Mouse (Mus musculus) ES-E14 (cell line): Measurements from ENCODE around the gene Gm42417. TPM values are rescaled to one million over a fixed set of nuclear protein-coding genes. Genes with fewer than 3 reads are reported as not detected.

Experiments used
- DNase-seq: peaks from one replicate; pipeline ENCODE4 v3.0.0-alpha.2; 2013; ENCODE audit warnings: low read depth, low spot score
- H3K27ac ChIP-seq: 2 replicates; pipeline ENCODE4 v1.5.1; 2012; ENCODE audit warnings: low read depth, mild to moderate bottlenecking, low read length, moderate library complexity, mixed read lengths; ENCODE audit not compliant: poor library complexity, insufficient read depth, severe bottlenecking
- H3K36me3 ChIP-seq: 2 replicates; pipeline ENCODE4 v1.6.1; 2012; ENCODE audit warnings: mild to moderate bottlenecking, low read length, moderate library complexity, mixed read lengths; ENCODE audit not compliant: control insufficient read depth, poor library complexity, insufficient read depth, severe bottlenecking
- H3K4me1 ChIP-seq, 2 experiments: fragments of 150-350 bp in 1 of 2; sonication (generic) in 1 of 2; 2 replicates each; pipeline ENCODE4 v1.6.1; 2012; ENCODE audit warnings: low read length in 2 of 2, mild to moderate bottlenecking in 1 of 2, mixed read lengths in 1 of 2; ENCODE audit not compliant: control insufficient read depth in 2 of 2, insufficient read depth in 2 of 2, poor library complexity in 1 of 2
- H3K4me3 ChIP-seq, 2 experiments: fragments of 150-350 bp in 1 of 2; sonication (generic) in 1 of 2; 2 replicates each; pipeline ENCODE4 v1.5.1; 2012; ENCODE audit warnings: low read length in 2 of 2, low read depth in 1 of 2, mild to moderate bottlenecking in 1 of 2, mixed read lengths in 1 of 2; ENCODE audit not compliant: insufficient read depth in 1 of 2, poor library complexity in 1 of 2, severe bottlenecking in 1 of 2
- H3K9ac ChIP-seq: 2 replicates; pipeline ENCODE4 v1.6.1; 2012; ENCODE audit warnings: low read depth, mild to moderate bottlenecking, low read length, mixed read lengths; ENCODE audit not compliant: poor library complexity, insufficient read depth, severe bottlenecking
- H3K9me3 ChIP-seq: fragments of 150-350 bp; sonication (generic); 2 replicates; pipeline ENCODE4 v1.6.1; 2012; ENCODE audit warnings: low read depth, mild to moderate bottlenecking, low read length; ENCODE audit not compliant: control insufficient read depth, insufficient read depth
- CHD2 ChIP-seq: IDR thresholded peaks from 2 replicates; pipeline ENCODE4 v1.6.1; 2014; ENCODE audit warnings: mild to moderate bottlenecking, low read depth, low read length, inconsistent platforms
- HCFC1 ChIP-seq: IDR thresholded peaks from 2 replicates; pipeline ENCODE4 v1.6.1; 2012; ENCODE audit warnings: low read length, inconsistent platforms, borderline replicate concordance; ENCODE audit not compliant: insufficient read depth
- MAFK ChIP-seq: IDR thresholded peaks from 2 replicates; pipeline ENCODE4 v1.6.1; 2014; ENCODE audit warnings: mild to moderate bottlenecking, low read depth, low read length, inconsistent platforms; ENCODE audit not compliant: insufficient read depth
- ZC3H11A ChIP-seq: IDR thresholded peaks from 2 replicates; pipeline ENCODE4 v1.6.1; 2012; ENCODE audit warnings: low read depth, mild to moderate bottlenecking, inconsistent platforms, low read length, borderline replicate concordance
- ZNF384 ChIP-seq: IDR thresholded peaks from 2 replicates; pipeline ENCODE4 v1.6.1; 2012; ENCODE audit warnings: low read depth, low read length, inconsistent platforms
- in situ Hi-C, 2 experiments: fragments of 600-800 bp; cut with MboI; formaldehyde crosslinking; loops; one replicate each; pipeline ENCODE4 v1.15.1; 2025; ENCODE audit warnings: low sequenced_read_pairs in 2 of 2, inconsistent platforms in 1 of 2; ENCODE audit not compliant: unreplicated experiment in 2 of 2
- total RNA-seq: library from RNA; depleted of rRNA; stranded (reverse); fragments of 300-350 nt; gene quantifications from 2 replicates; pipeline ENCODE4 v1.2.3, GENCODE M21; 2012

Gene Gm42417
- total RNA-seq, 1 experiment, result not detected

GRCm38 (mm10) chr1:36568776-36569175, 29.5 kb upstream of the Gm42417 start:
- in situ Hi-C loops, result no loop called here
- Histone ChIP-seq H3K27ac (no peak overlapping the region), H3K4me1 (peaks cover 2 to 35% of the 10 kb centered on the region in 2 experiments; a peak in 2 of 4 replicates), H3K9ac (no peak overlapping the region), H3K4me3 (no peak overlapping the region), H3K9me3 (no peaks in the 10 kb centered on the region), H3K36me3 (no peaks in the 10 kb centered on the region)
- DNase-seq, result no peak
- TF ChIP-seq CHD2 (no peak), HCFC1 (no peak), MAFK (no peak), ZNF384 (no peak), ZC3H11A (no peak)

- no peak for TF ChIP-seq MAFK
- no peak for TF ChIP-seq ZNF384
- no peak for TF ChIP-seq HCFC1
These were observed 28.8 kb upstream of the Gm42417 start for GRCm38 (mm10) chr1:36567818-36568603.

GRCm38 (mm10) chr1:36566425-36566824, 27.2 kb upstream of the Gm42417 start:
- peaks cover 2 to 31% of the 10 kb centered on the region in 2 experiments; a peak in 2 of 4 replicates for H3K4me1 ChIP-seq
- no peak overlapping the region for H3K4me3 ChIP-seq
- in situ Hi-C loops, result no loop called here
- H3K9me3 ChIP-seq, result no peaks in the 10 kb centered on the region
- H3K36me3 ChIP-seq, result no peaks in the 10 kb centered on the region
- H3K9ac ChIP-seq, result no peak overlapping the region
- H3K27ac ChIP-seq, result no peak overlapping the region
- TF ChIP-seq CHD2 (no peak), HCFC1 (no peak), MAFK (no peak), ZC3H11A (no peak), ZNF384 (no peak)
- no peak for DNase-seq

More at GRCm38 (mm10) chr1:36567818-36568603, 28.8 kb upstream of the Gm42417 start:
- in situ Hi-C loops, result no loop called here
- Histone ChIP-seq H3K9ac (no peak overlapping the region), H3K4me3 (no peak overlapping the region), H3K4me1 (peaks cover 2 to 28% of the 10 kb centered on the region in 2 experiments; a peak in 2 of 4 replicates), H3K9me3 (no peaks in the 10 kb centered on the region), H3K27ac (no peak overlapping the region), H3K36me3 (no peaks in the 10 kb centered on the region)
- no peak for DNase-seq

- no peak overlapping the region for H3K9ac ChIP-seq
- TF ChIP-seq HCFC1 (no peak), CHD2 (no peak), ZNF384 (no peak), ZC3H11A (no peak), MAFK (no peak)
- H3K9me3 ChIP-seq, result no peaks in the 10 kb centered on the region
- H3K27ac ChIP-seq, result no peak overlapping the region
- H3K4me3 ChIP-seq, result no peak overlapping the region
- in situ Hi-C loops, result no loop called here
- no peaks in the 10 kb centered on the region for H3K36me3 ChIP-seq
- no peak for DNase-seq
- H3K4me1 ChIP-seq, result peaks cover 0 to 24% of the 10 kb centered on the region in 2 experiments; a peak in 2 of 4 replicates
These were observed 24.9 kb upstream of the Gm42417 start for GRCm38 (mm10) chr1:36564101-36564500.

GRCm38 (mm10) chr1:36563632-36564031, 24.4 kb upstream of the Gm42417 start:
- H3K4me1 ChIP-seq, result peaks cover 0 to 23% of the 10 kb centered on the region in 2 experiments; a peak in 2 of 4 replicates
- H3K4me3 ChIP-seq, result no peak overlapping the region
- in situ Hi-C loops, result no loop called here
- no peaks in the 10 kb centered on the region for H3K36me3 ChIP-seq
- no peak overlapping the region for H3K27ac ChIP-seq
- DNase-seq, result no peak
- TF ChIP-seq ZC3H11A (no peak), HCFC1 (no peak)
- H3K9ac ChIP-seq, result no peak overlapping the region
- H3K9me3 ChIP-seq, result no peaks in the 10 kb centered on the region
